Mouse (Mus musculus) ovary, postnatal 36 days (tissue): Measurements from ENCODE around the gene Fdx1l.

Experiments
- DNase-seq: peaks from one replicate; pipeline ENCODE4 v3.0.0; 2022; ENCODE audit warnings: low spot score, mixed read lengths

Fdx1l gene

GRCm38 (mm10) chr9:21028560-21029110 lies 44.8 kb downstream of the Fdx1l start:
- no peak for DNase-seq

- no peak for DNase-seq
These were observed 45.6 kb downstream of the Fdx1l start for GRCm38 (mm10) chr9:21027774-21028290.

GRCm38 (mm10) chr9:21026849-21027248 lies 46.6 kb downstream of the Fdx1l start:
- no peak for DNase-seq

- no peak for DNase-seq
These were observed 48.1 kb downstream of the Fdx1l start for GRCm38 (mm10) chr9:21025258-21025810.

GRCm38 (mm10) chr9:21022726-21023125 lies 50.7 kb downstream of the Fdx1l start:
- no peak for DNase-seq

GRCm38 (mm10) chr9:21022288-21022687 lies 51.1 kb downstream of the Fdx1l start:
- DNase-seq: no peak

- DNase-seq: no peak
These were observed 52.1 kb downstream of the Fdx1l start for GRCm38 (mm10) chr9:21021363-21021762.

- no peak for DNase-seq
These were observed 54.8 kb downstream of the Fdx1l start for GRCm38 (mm10) chr9:21018600-21018999.
